Mouse (Mus musculus) bone marrow macrophage, adult 2 months (primary cell): Measurements from ENCODE around the gene Cnrip1.

Experiments
- CTCF ChIP-seq: IDR thresholded peaks from 2 replicates; pipeline ENCODE4 v1.5.1; 2012; ENCODE audit warnings: low read depth, mild to moderate bottlenecking, low read length, moderate library complexity
- POLR2A ChIP-seq: IDR thresholded peaks from 2 replicates; pipeline ENCODE4 v1.6.1; 2012; ENCODE audit warnings: mild to moderate bottlenecking, low read depth, low read length, borderline replicate concordance

- TF ChIP-seq CTCF, result no peak
- TF ChIP-seq POLR2A, result no peak
Measured at GRCm38 (mm10) chr11:17012948-17013347, 38.4 kb upstream of the Cnrip1 start.
